Mouse (Mus musculus): ENCODE data around the gene Zfp64.

GRCm38 (mm10) chr2:168955850-168956346 lies 511 bp upstream of the Zfp64 start:
- TF ChIP-seq CTCF (IDR thresholded peaks at IDR 0.05; ENCODE audit: control insufficient read depth, insufficient read depth, insufficient read length) (no peak), USF1 (IDR thresholded peaks at IDR 0.05; ENCODE audit: low read depth) (no peak), MAX (IDR thresholded peaks at IDR 0.05) (no peak), MYOD1 (IDR thresholded peaks at IDR 0.05; ENCODE audit: control insufficient read depth, insufficient read length, low read depth) (no peak), CEBPB (IDR thresholded peaks at IDR 0.05; ENCODE audit: low read depth) (no peak), FOSL1 (IDR thresholded peaks at IDR 0.05; ENCODE audit: insufficient read depth, low read length, poor library complexity, severe bottlenecking) (no peak), MYOG (IDR thresholded peaks at IDR 0.05; ENCODE audit: control insufficient read depth, extremely low read depth, insufficient read length) (no peak)

Data from C2C12 (cell line).